Mouse (Mus musculus) midbrain, embryonic 16.5 days (tissue): Measurements from ENCODE around the gene Cfap58. TPM values are rescaled to one million over a fixed set of nuclear protein-coding genes. Genes with fewer than 3 reads are reported as not detected.

Experiments
- ATAC-seq: fragments of 200-750 bp; cut with Nextera tagmentation; 2 replicates; pipeline ENCODE4 v1.8.0; 2017; ENCODE audit warnings: moderate TSS enrichment
- H3K27ac ChIP-seq: fragments of 300-500 bp; sonication (generic); 2 replicates; pipeline ENCODE4 v1.5.1; 2014; ENCODE audit warnings: mild to moderate bottlenecking, low read length, mixed read lengths
- H3K27me3 ChIP-seq: fragments of 300-500 bp; sonication (generic); 2 replicates; pipeline ENCODE4 v1.6.1; 2014; ENCODE audit warnings: low read depth, low read length, mixed read lengths; ENCODE audit not compliant: control insufficient read depth, insufficient read depth
- H3K36me3 ChIP-seq: fragments of 300-500 bp; sonication (generic); 2 replicates; pipeline ENCODE4 v1.6.1; 2014; ENCODE audit warnings: mild to moderate bottlenecking, low read length, moderate library complexity, mixed read lengths; ENCODE audit not compliant: control insufficient read depth, insufficient read depth
- H3K4me1 ChIP-seq: fragments of 300-500 bp; sonication (generic); 2 replicates; pipeline ENCODE4 v1.6.1; 2014; ENCODE audit warnings: mild to moderate bottlenecking, low read length, mixed read lengths; ENCODE audit not compliant: control insufficient read depth, insufficient read depth
- H3K4me2 ChIP-seq: fragments of 300-500 bp; sonication (generic); 2 replicates; pipeline ENCODE4 v1.6.1; 2014; ENCODE audit warnings: mild to moderate bottlenecking, low read length, mixed read lengths
- H3K4me3 ChIP-seq: fragments of 300-500 bp; sonication (generic); 2 replicates; pipeline ENCODE4 v1.5.1; 2014; ENCODE audit warnings: low read depth, mild to moderate bottlenecking, low read length, moderate library complexity, mixed read lengths
- H3K9ac ChIP-seq: fragments of 300-500 bp; sonication (generic); 2 replicates; pipeline ENCODE4 v1.6.1; 2014; ENCODE audit warnings: low read depth, low read length, mixed read lengths
- H3K9me3 ChIP-seq: fragments of 300-500 bp; sonication (generic); replicated peaks from 2 replicates; pipeline ENCODE4 v1.6.1; 2014; ENCODE audit warnings: mild to moderate bottlenecking, low read length, mixed read lengths; ENCODE audit not compliant: control insufficient read depth, poor library complexity, severe bottlenecking
- WGBS: fragments of 180-500 bp; shearing (Covaris S2); extraction: QIAGEN DNeasy Blood & Tissue Kit; methylation state at CpG from one replicate; pipeline ENCODE4 v1.1.7; 2014; 5-methylcytosine and 5-hydroxymethylcytosine counted together
- polyA plus RNA-seq: library from polyadenylated mRNA; unstranded; fragments of >200 nt; fragmentation: Nextera tagmentation; extraction: Ambion mirVana; gene quantifications from 2 replicates; pipeline ENCODE4 v1.2.1, GENCODE M21; 2015

The Cfap58 gene
- polyA plus RNA-seq, 1 experiment from 2014 or later: 0.90 TPM

DNA sequence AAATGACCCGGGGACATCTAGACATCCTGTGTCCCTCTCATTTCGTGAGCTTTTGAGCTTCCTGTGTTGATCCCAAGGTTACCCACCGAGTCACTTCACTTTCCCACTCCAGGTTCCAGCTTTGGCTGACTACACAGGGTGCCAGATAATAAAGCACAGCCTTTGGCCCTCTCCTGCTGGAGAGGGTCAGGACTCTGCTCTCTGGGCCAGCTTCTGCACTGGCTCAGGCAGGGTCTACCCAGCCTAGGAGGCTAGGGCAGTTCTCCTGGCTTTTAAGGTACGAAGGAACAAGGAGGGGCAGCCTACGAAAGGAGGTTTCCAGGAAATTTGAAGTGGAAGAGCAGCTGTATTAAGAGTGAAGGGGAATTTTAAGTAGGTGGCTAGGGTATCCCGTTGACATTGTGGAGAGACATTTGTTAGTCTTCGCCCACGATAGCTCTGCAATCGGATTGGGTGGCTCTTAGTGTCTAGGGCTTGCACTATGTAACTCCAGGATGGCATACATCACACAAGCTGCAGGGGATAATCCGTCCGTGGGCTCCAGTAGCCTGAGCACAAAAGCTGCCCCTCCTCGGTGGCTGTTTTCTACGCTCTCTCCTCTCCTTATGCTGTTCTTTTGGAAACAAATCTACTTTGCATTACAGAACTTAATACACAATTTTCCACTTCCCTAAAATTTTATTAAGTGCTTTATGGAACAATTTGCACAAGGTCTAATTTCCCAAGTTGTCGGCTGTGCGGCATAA, 72.3 kb downstream of the Cfap58 start:
- 61% methylated on average over 15 of the region's 15 CpGs for WGBS
- H3K4me1 ChIP-seq: no peaks in the 10 kb centered on the region
- H3K9ac ChIP-seq: no peak overlapping the region
- no peaks in the 10 kb centered on the region for H3K27me3 ChIP-seq
- H3K36me3 ChIP-seq: no peaks in the 10 kb centered on the region
- no peaks in the 10 kb centered on the region for H3K9me3 ChIP-seq
- no peak overlapping the region for H3K4me2 ChIP-seq
- no peak overlapping the region for H3K4me3 ChIP-seq
- no peak overlapping the region for H3K27ac ChIP-seq
- no peak for ATAC-seq

DNA sequence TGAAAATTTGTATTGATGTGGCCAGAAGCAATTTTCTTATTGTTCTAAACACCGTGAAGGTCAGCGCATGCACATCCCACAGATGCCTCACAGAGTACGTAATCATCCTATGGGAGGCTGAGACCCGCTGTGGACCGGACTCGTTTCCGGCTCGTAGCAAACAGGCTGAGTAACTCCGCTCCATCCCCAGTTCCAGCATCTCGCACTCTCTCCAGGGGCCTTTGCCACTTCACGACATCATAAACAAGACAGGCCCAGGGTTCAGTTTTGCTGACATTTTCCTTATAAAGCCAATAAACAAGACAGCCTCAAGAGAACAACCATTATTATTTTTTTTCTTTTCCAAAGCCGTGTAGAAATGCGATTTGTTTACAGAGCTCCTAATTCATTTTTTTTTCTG, 82.6 kb downstream of the Cfap58 start:
- H3K27ac ChIP-seq: no peak overlapping the region
- H3K4me3 ChIP-seq: no peak overlapping the region
- no peak for ATAC-seq
- no peaks in the 10 kb centered on the region for H3K36me3 ChIP-seq
- WGBS: 66% methylated on average over 13 of the region's 13 CpGs
- no peaks in the 10 kb centered on the region for H3K27me3 ChIP-seq
- no peaks in the 10 kb centered on the region for H3K9me3 ChIP-seq
- H3K4me1 ChIP-seq: no peaks in the 10 kb centered on the region; the same call in 1 of the 2 replicates
- H3K9ac ChIP-seq: no peak overlapping the region
- no peak overlapping the region for H3K4me2 ChIP-seq

DNA sequence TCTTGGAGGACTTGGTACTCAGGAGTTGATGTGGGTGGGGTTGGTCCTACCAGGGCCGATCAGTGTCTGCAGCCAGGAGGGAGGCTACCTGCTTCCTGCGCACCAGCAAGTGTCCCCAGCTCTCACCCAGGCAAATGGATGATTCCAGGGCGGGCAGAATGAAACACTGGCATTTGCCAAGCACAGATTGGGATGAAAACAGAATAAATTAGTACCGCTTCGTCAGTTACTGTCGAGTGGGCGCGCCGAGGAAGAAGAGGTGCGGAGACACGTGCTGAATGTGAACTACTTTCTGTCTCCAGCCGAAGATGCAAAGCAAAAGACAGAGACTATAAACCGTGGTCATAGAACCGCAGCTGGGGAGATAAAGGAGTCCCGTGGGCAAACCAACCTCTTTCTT, 84.0 kb downstream of the Cfap58 start:
- no peaks in the 10 kb centered on the region for H3K4me1 ChIP-seq
- H3K4me3 ChIP-seq: no peak overlapping the region
- no peaks in the 10 kb centered on the region for H3K36me3 ChIP-seq
- no peak overlapping the region for H3K4me2 ChIP-seq
- H3K9me3 ChIP-seq: no peaks in the 10 kb centered on the region
- no peak overlapping the region for H3K27ac ChIP-seq
- no peaks in the 10 kb centered on the region for H3K27me3 ChIP-seq
- no peak overlapping the region for H3K9ac ChIP-seq
- WGBS: 65% methylated on average over 15 of the region's 15 CpGs
- no peak for ATAC-seq

GRCm38 (mm10) chr19:48022763-48023162, 85.3 kb downstream of the Cfap58 start:
- Histone ChIP-seq H3K9ac (no peak overlapping the region), H3K27ac (no peak overlapping the region), H3K9me3 (no peaks in the 10 kb centered on the region), H3K36me3 (no peaks in the 10 kb centered on the region), H3K4me1 (0 out of 2 replicates have a peak, but pooled peaks cover 2% of the 10 kb centered on the region), H3K4me3 (no peak overlapping the region), H3K4me2 (no peak overlapping the region), H3K27me3 (no peaks in the 10 kb centered on the region)
- ATAC-seq: no peak
- whole genome bisulfite sequencing: 72% methylated on average over 5 of the region's 5 CpGs

GRCm38 (mm10) chr19:48023726-48024125, 86.3 kb downstream of the Cfap58 start:
- no peak for ATAC-seq

GRCm38 (mm10) chr19:48025366-48025765, 87.9 kb downstream of the Cfap58 start:
- no peak for ATAC-seq
- WGBS: 85% methylated on average over 8 of the region's 8 CpGs
- H3K9me3 ChIP-seq: no peaks in the 10 kb centered on the region

More at GRCm38 (mm10) chr19:48023726-48024125, 86.3 kb downstream of the Cfap58 start:
- H3K4me1 ChIP-seq: 0 out of 2 replicates have a peak, but pooled peaks cover 2% of the 10 kb centered on the region
- H3K36me3 ChIP-seq: no peaks in the 10 kb centered on the region
- H3K27me3 ChIP-seq: no peaks in the 10 kb centered on the region
- no peak overlapping the region for H3K4me2 ChIP-seq
- no peaks in the 10 kb centered on the region for H3K9me3 ChIP-seq
- H3K9ac ChIP-seq: no peak overlapping the region
- 90% methylated on average over 10 of the region's 10 CpGs for WGBS
- no peak overlapping the region for H3K27ac ChIP-seq
- H3K4me3 ChIP-seq: no peak overlapping the region

GRCm38 (mm10) chr19:48026882-48027281, 89.4 kb downstream of the Cfap58 start:
- no peak overlapping the region for H3K27ac ChIP-seq
- WGBS: 69% methylated on average over 2 of the region's 2 CpGs
- no peak for ATAC-seq
- no peak overlapping the region for H3K9ac ChIP-seq
- no peaks in the 10 kb centered on the region for H3K36me3 ChIP-seq
- 0 out of 2 replicates have a peak, but pooled peaks cover 2% of the 10 kb centered on the region for H3K4me1 ChIP-seq
- H3K4me2 ChIP-seq: no peak overlapping the region
- H3K27me3 ChIP-seq: no peaks in the 10 kb centered on the region
- H3K4me3 ChIP-seq: no peak overlapping the region
- no peaks in the 10 kb centered on the region for H3K9me3 ChIP-seq

More at GRCm38 (mm10) chr19:48025366-48025765, 87.9 kb downstream of the Cfap58 start:
- no peak overlapping the region for H3K4me3 ChIP-seq
- no peak overlapping the region for H3K27ac ChIP-seq
- H3K27me3 ChIP-seq: no peaks in the 10 kb centered on the region
- H3K4me2 ChIP-seq: no peak overlapping the region
- no peak overlapping the region for H3K9ac ChIP-seq
- no peaks in the 10 kb centered on the region for H3K36me3 ChIP-seq
- 0 out of 2 replicates have a peak, but pooled peaks cover 2% of the 10 kb centered on the region for H3K4me1 ChIP-seq

- WGBS: 91% methylated on average over 8 of the region's 8 CpGs
Measured at GRCm38 (mm10) chr19:48039554-48039953, 102.1 kb downstream of the Cfap58 start.

DNA sequence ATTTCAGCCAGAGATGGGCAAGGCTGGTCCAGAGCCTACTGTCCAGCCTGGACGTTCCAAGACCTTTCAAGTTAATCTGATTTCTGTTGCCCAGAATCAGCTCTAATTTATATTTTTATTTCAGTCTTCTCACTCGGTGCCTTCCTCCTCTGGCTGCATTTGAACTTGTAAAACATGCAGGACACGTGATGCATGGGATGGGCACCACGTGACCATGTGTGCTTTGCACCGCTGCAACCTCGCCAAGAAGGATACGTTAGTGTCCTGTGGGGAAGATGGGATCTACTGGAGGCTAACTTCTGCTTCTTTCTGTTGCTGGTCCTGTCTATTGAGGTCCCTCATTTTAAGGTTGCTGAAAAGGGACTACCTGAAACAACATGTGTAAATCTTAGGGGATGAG, 109.8 kb downstream of the Cfap58 start:
- Histone ChIP-seq H3K4me1 (peaks cover 3% of the 10 kb centered on the region; the same call in 1 of the 2 replicates), H3K36me3 (no peaks in the 10 kb centered on the region), H3K9me3 (no peaks in the 10 kb centered on the region), H3K27me3 (no peaks in the 10 kb centered on the region), H3K4me3 (no peak overlapping the region), H3K4me2 (no peak overlapping the region), H3K9ac (no peak overlapping the region), H3K27ac (no peak overlapping the region)
- ATAC-seq: no peak
- 90% methylated on average over 7 of the region's 7 CpGs for WGBS

More at GRCm38 (mm10) chr19:48039554-48039953, 102.1 kb downstream of the Cfap58 start:
- ATAC-seq: no peak
- no peaks in the 10 kb centered on the region for H3K36me3 ChIP-seq
- H3K27me3 ChIP-seq: no peaks in the 10 kb centered on the region
- H3K4me1 ChIP-seq: peaks cover 4% of the 10 kb centered on the region; the same call in 1 of the 2 replicates
- no peaks in the 10 kb centered on the region for H3K9me3 ChIP-seq
- H3K4me2 ChIP-seq: no peak overlapping the region
- H3K27ac ChIP-seq: no peak overlapping the region
- no peak overlapping the region for H3K9ac ChIP-seq
- no peak overlapping the region for H3K4me3 ChIP-seq
